Mouse (Mus musculus) liver, adult 2 months (tissue): ENCODE data around the gene Wdr54.

Source experiments
- CTCF ChIP-seq: fragments of 200-500 bp; IDR thresholded peaks from 2 replicates; pipeline ENCODE4 v1.5.1; 2011; ENCODE audit warnings: low read depth, low read length, control low read depth
- POLR2A ChIP-seq: fragments of 200-500 bp; IDR thresholded peaks from 2 replicates; pipeline ENCODE4 v1.6.1; 2011; ENCODE audit warnings: low read length, control low read depth; ENCODE audit not compliant: insufficient read depth; ENCODE audit errors: extremely low read depth

- TF ChIP-seq POLR2A (no peak), CTCF (no peak)
These were observed 8.9 kb upstream of the Wdr54 start for GRCm38 (mm10) chr6:83165026-83165606.
